Mouse (Mus musculus) kidney, embryonic 15.5 days (tissue): Measurements from ENCODE around the gene Ctss. TPM values are rescaled to one million over a fixed set of nuclear protein-coding genes. Genes with fewer than 3 reads are reported as not detected.

Experiments used
- ATAC-seq: fragments of 200-750 bp; cut with Nextera tagmentation; replicated peaks from 2 replicates; pipeline ENCODE4 v1.8.0; 2017; ENCODE audit warnings: moderate TSS enrichment; ENCODE audit not compliant: low FRiP score
- H3K27ac ChIP-seq: fragments of 300-500 bp; sonication (generic); 2 replicates; pipeline ENCODE4 v1.5.1; 2015; ENCODE audit warnings: mild to moderate bottlenecking, inconsistent platforms
- H3K27me3 ChIP-seq: fragments of 300-500 bp; sonication (generic); 2 replicates; pipeline ENCODE4 v1.6.1; 2015; ENCODE audit warnings: inconsistent platforms
- H3K36me3 ChIP-seq: fragments of 300-500 bp; sonication (generic); 2 replicates; pipeline ENCODE4 v1.6.1; 2015; ENCODE audit warnings: inconsistent platforms
- H3K4me1 ChIP-seq: fragments of 300-500 bp; sonication (generic); 2 replicates; pipeline ENCODE4 v1.6.1; 2015; ENCODE audit warnings: inconsistent platforms
- H3K4me2 ChIP-seq: fragments of 300-500 bp; sonication (generic); 2 replicates; pipeline ENCODE4 v1.6.1; 2015; ENCODE audit warnings: moderate library complexity, mild to moderate bottlenecking, inconsistent platforms
- H3K4me3 ChIP-seq: fragments of 300-500 bp; sonication (generic); replicated peaks from 2 replicates; pipeline ENCODE4 v1.5.1; 2015; ENCODE audit warnings: mild to moderate bottlenecking, inconsistent platforms
- H3K9ac ChIP-seq: fragments of 300-500 bp; sonication (generic); 2 replicates; pipeline ENCODE4 v1.6.1; 2015; ENCODE audit warnings: mild to moderate bottlenecking, inconsistent platforms
- H3K9me3 ChIP-seq: fragments of 300-500 bp; sonication (generic); replicated peaks from 2 replicates; pipeline ENCODE4 v1.6.1; 2016; ENCODE audit warnings: inconsistent platforms
- WGBS: fragments of 180-500 bp; shearing (Covaris S2); methylation state at CpG from one replicate; pipeline ENCODE4 v1.1.7; 2015; ENCODE audit warnings: mixed read lengths; 5-methylcytosine and 5-hydroxymethylcytosine counted together
- polyA plus RNA-seq: library from polyadenylated mRNA; unstranded; fragments of >200 nt; fragmentation: Nextera tagmentation; extraction: Ambion mirVana; gene quantifications from 2 replicates; pipeline ENCODE4 v1.2.1, GENCODE M21; 2015

Gene Ctss
- polyA plus RNA-seq, 1 experiment from 2014 or later: 14.6 TPM

DNA sequence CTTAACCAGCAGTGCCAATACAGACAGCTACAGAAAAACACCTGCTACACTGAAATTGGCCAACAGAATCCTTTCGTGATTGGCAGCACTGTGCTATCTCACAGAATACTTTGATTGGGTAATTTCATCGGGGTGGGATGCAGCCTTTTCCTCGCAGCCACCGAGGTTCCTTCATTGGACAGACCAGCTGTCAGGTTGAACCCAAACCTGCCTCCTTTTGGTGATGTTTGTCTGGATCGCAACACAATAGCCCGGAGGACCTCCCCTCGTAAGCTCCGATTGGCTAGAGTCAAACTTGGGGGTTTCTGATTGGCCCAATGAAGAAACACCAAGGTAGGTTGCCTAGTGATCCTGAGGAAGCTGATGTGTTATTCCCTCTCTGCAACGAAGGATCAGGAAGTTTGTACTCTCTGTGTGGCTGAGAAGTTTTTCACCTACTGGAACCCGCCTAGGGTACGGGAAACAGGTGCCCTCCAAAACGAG is 62.1 kb downstream of the Ctss start, which contains the start of gene Golph3l:
Golph3l (plus strand) TSS at position 331 of the 483 bp plus-strand sequence.
- Histone ChIP-seq H3K9ac (peak within 1 kb of the TSS; percentile 50), H3K36me3 (peaks cover 20% of the 10 kb centered on the region), H3K4me1 (peaks cover 9% of the 10 kb centered on the region), H3K27ac (peak within 1 kb of the TSS; percentile 89), H3K4me2 (peak within 1 kb of the TSS; percentile 70), H3K9me3 (no peaks in the 10 kb centered on the region), H3K4me3 (peak within 1 kb of the TSS; percentile 71), H3K27me3 (no peaks in the 10 kb centered on the region)
- under 1% methylated on average over 12 of the region's 12 CpGs for WGBS
- ATAC-seq: peak; percentile 100

DNA sequence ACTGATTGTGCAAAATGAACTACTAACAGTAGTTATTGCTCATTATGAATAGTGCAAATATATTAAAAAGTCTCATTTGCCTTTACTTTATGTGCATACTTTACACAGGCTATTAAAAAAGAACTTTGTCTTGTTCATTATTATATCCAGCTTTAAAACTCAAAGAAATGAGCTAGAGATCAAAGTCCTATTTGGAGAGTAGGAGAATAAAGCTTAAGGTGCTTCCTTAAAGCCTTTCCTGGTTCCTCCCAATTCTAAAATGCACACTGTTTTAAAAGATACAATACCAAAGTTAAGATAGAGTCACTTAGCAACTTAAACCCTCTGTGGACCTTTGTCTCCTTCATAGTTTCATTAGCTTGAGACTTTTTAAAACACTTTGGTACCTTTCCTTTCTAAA is 72.1 kb downstream of the Ctss start:
- Histone ChIP-seq H3K27ac (no peak overlapping the region), H3K4me1 (no peaks in the 10 kb centered on the region)
- no peak for ATAC-seq

DNA sequence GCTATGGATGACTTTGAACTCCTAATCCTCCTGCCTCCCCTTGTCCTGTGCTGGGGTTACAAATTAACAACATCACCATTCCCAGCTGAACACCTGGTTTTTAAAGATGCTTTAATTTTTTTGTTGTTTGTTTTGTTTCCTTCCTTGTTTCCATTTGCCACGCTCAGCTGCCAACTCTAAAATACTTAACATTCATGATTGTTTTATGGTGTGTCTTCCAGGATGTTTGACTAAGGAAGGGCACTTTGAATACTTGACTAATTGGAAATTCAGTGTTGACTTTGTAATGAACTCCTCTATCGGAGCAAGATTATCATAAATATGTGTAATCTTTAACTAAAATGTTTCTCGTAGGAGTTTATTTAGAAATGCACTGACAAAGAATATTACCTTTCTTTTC is 74.7 kb downstream of the Ctss start:
- ATAC-seq: no peak
- Histone ChIP-seq H3K4me1 (no peaks in the 10 kb centered on the region), H3K27me3 (no peaks in the 10 kb centered on the region), H3K27ac (no peak overlapping the region), H3K9me3 (no peaks in the 10 kb centered on the region), H3K9ac (no peak overlapping the region), H3K36me3 (peaks cover 26% of the 10 kb centered on the region), H3K4me3 (no peak overlapping the region), H3K4me2 (no peak overlapping the region)
- WGBS: 70% methylated on average over 3 of the region's 3 CpGs

More for the DNA sequence above, 72.1 kb downstream of the Ctss start:
- no peaks in the 10 kb centered on the region for H3K9me3 ChIP-seq
- H3K9ac ChIP-seq: no peak overlapping the region
- no peak overlapping the region for H3K4me3 ChIP-seq
- H3K36me3 ChIP-seq: peaks cover 43% of the 10 kb centered on the region
- no peak overlapping the region for H3K4me2 ChIP-seq
- no peaks in the 10 kb centered on the region for H3K27me3 ChIP-seq

Other genes starting within 250 kb of the Ctss start
- 39.2 and 46.2 TPM in 2 replicates for gene Mindy1, start 245.4 kb upstream of the Ctss start, polyA plus RNA-seq
- gene Prune1, start 244.7 kb upstream of the Ctss start, polyA plus RNA-seq: 21.6 and 22.5 TPM in 2 replicates
- gene Anxa9, start 219.6 kb upstream of the Ctss start, polyA plus RNA-seq: 6.2 and 6.5 TPM in 2 replicates
- 169 and 181 TPM in 2 replicates for gene Cers2, start 212.0 kb upstream of the Ctss start, polyA plus RNA-seq
- gene Setdb1, start 169.6 kb upstream of the Ctss start, polyA plus RNA-seq: 42.6 and 45.2 TPM in 2 replicates
- 0.23 TPM in 1 of 2 replicates, not detected in the other for gene 4930558C23Rik, start 123.9 kb upstream of the Ctss start, polyA plus RNA-seq
- gene Arnt, start 92.4 kb upstream of the Ctss start, polyA plus RNA-seq: 42.5 and 43.1 TPM in 2 replicates
- 9.4 and 43.4 TPM in 2 replicates for gene Ctsk, start 27.5 kb upstream of the Ctss start, polyA plus RNA-seq
- gene Hormad1, start 32.9 kb downstream of the Ctss start, polyA plus RNA-seq: not detected in 2 replicates
- 31.2 and 33.9 TPM in 2 replicates for gene Golph3l, start 62.1 kb downstream of the Ctss start, polyA plus RNA-seq
- gene Ensa, start 98.2 kb downstream of the Ctss start, polyA plus RNA-seq: 71.1 and 73.2 TPM in 2 replicates
- 51.2 and 54.4 TPM in 2 replicates for gene Mcl1, start 132.0 kb downstream of the Ctss start, polyA plus RNA-seq
- 4.0 and 6.3 TPM in 2 replicates for gene Adamtsl4, start 161.1 kb downstream of the Ctss start, polyA plus RNA-seq
- 177 and 231 TPM in 2 replicates for gene Ecm1, start 212.8 kb downstream of the Ctss start, polyA plus RNA-seq
- 47.3 and 58.4 TPM in 2 replicates for gene Tars2, start 233.4 kb downstream of the Ctss start, polyA plus RNA-seq